Mouse (Mus musculus): ENCODE data around the gene Wipf2.

GRCm38 (mm10) chr11:98947969-98948569 is 84.6 kb downstream of the Wipf2 start:
- TF ChIP-seq JUND (conservative IDR thresholded peaks at IDR 0.05; ENCODE audit: low read depth, low read length), result no peak
- TF ChIP-seq TCF12 (IDR thresholded peaks at IDR 0.05; ENCODE audit: low read depth, low read length), result no peak
- no peak for TF ChIP-seq CTCF (conservative IDR thresholded peaks at IDR 0.05 in 1 of 2, IDR thresholded peaks at IDR 0.05 in 1 of 2; ENCODE audit: low read depth in 2 of 2, low read length in 2 of 2)
- no peak for TF ChIP-seq EP300 (IDR thresholded peaks at IDR 0.05; ENCODE audit: low read length)
- TF ChIP-seq POLR2A (IDR thresholded peaks at IDR 0.05; ENCODE audit: low read depth, low read length), result no peak
- no peak for TF ChIP-seq E2F4 (IDR thresholded peaks at IDR 0.05; ENCODE audit: insufficient replicate concordance, low read depth, low read length)
- no peak for TF ChIP-seq UBTF (IDR thresholded peaks at IDR 0.05; ENCODE audit: low read depth, low read length)
- TF ChIP-seq MEF2A (IDR thresholded peaks at IDR 0.05; ENCODE audit: borderline replicate concordance, low read depth, low read length), result no peak
- no peak for TF ChIP-seq CHD2 (IDR thresholded peaks at IDR 0.05; ENCODE audit: low read length)
- TF ChIP-seq BHLHE40 (IDR thresholded peaks at IDR 0.05; ENCODE audit: low read depth, low read length), result no peak
- TF ChIP-seq MAX (IDR thresholded peaks at IDR 0.05; ENCODE audit: low read length), result no peak
